Comparison of ENCODE assay signal across 15 mouse cellular contexts in genomic region chr6:94070702-94071101, GRCm38 (mm10).
A peak's percentile ranks its signal among the peaks of the same experiment; 100 is the strongest.
DNase-seq lines count a peak whose midpoint lies in the region; ATAC-seq lines count a peak whose summit lies in the region.
"Had no signal": no experiment of that assay in that cellular context is flagged by ENCODE, and none has a peak within 500 bp of the region (broad histone marks: within the 10 kb centered on the region; RNA-seq: fewer than 3 reads in every experiment).

No protein-coding gene starts in this region.

- intact Hi-C loops in heart, postnatal 25 days (cut with DNase I) = no loop called here

- 41% methylated on average over 3 of the region's 3 CpGs for WGBS in heart, embryonic 10.5 days
- WGBS in embryonic facial prominence, embryonic 10.5 days = 70% methylated on average over 3 of the region's 3 CpGs

- H3K27ac ChIP-seq in heart, embryonic 10.5 days = peak overlapping the region; percentile 79
- H3K27ac ChIP-seq in embryonic facial prominence, embryonic 10.5 days (replicated peaks) = 0 out of 2 replicates have a peak overlapping the region, but pooled peaks have one; percentile 15
- H3K27ac ChIP-seq: heart, adult 2 months; midbrain, embryonic 12.5 days had no signal

- H3K4me1 ChIP-seq in heart, embryonic 10.5 days = peaks cover 67% of the 10 kb centered on the region
- H3K4me1 ChIP-seq in embryonic facial prominence, embryonic 10.5 days = peaks cover 64% of the 10 kb centered on the region

- H3K27me3 ChIP-seq in heart, embryonic 10.5 days (ENCODE audit: insufficient read depth, poor library complexity, severe bottlenecking) = no peaks in the 10 kb centered on the region
- H3K27me3 ChIP-seq in embryonic facial prominence, embryonic 10.5 days (replicated peaks; ENCODE audit: low read depth, poor library complexity, severe bottlenecking) = no peaks in the 10 kb centered on the region
- H3K27me3 ChIP-seq: midbrain, embryonic 12.5 days had no signal

- no peaks in the 10 kb centered on the region for H3K36me3 ChIP-seq in heart, embryonic 10.5 days
- H3K36me3 ChIP-seq in embryonic facial prominence, embryonic 10.5 days (replicated peaks) = no peaks in the 10 kb centered on the region
- H3K36me3 ChIP-seq: G1E; midbrain, embryonic 12.5 days had no signal

- no peak overlapping the region for H3K4me3 ChIP-seq in heart, embryonic 10.5 days
- H3K4me3 ChIP-seq in embryonic facial prominence, embryonic 10.5 days = no peak overlapping the region
- H3K4me3 ChIP-seq: heart, adult 2 months; midbrain, embryonic 12.5 days had no signal

- H3K9me3 ChIP-seq in heart, embryonic 10.5 days = no peaks in the 10 kb centered on the region
- H3K9me3 ChIP-seq in embryonic facial prominence, embryonic 10.5 days = no peaks in the 10 kb centered on the region
- H3K9me3 ChIP-seq: G1E; midbrain, embryonic 12.5 days had no signal

- no peak for ATAC-seq in cerebellum, adult (ENCODE audit: insufficient number of reproducible peaks, low FRiP score, low TSS enrichment)
- ATAC-seq: intestine, postnatal 0 days had no signal

- DNase-seq in heart, embryonic 10.5 days (ENCODE audit: low spot score) = no peak
- DNase-seq in heart, postnatal 25 days (ENCODE audit: low spot score) = no peak
- DNase-seq in embryonic facial prominence, embryonic 10.5 days (ENCODE audit: low spot score) = no peak
- peak; percentile 37 for DNase-seq in layer of hippocampus, adult 9-11 months
- peak; percentile 55 to 69 for DNase-seq in right cerebral cortex, adult 2 months (ENCODE audit: low spot score in 2 of 2)
- DNase-seq in thymus, postnatal 14 days = no peak
- DNase-seq in spleen, postnatal 36 days (ENCODE audit: low spot score in 2 of 2) = no peak
- DNase-seq: cerebellum, adult 9-11 months; heart, adult 2 months; kidney, postnatal 4 days; lung, postnatal 14 days had no signal

Comparison
In these comparisons a context has a peak if more than half of its experiments do, and no peak if none do; other contexts are left out.
1. DNase-seq: peak in layer of hippocampus, adult 9-11 months (single experiment) and right cerebral cortex, adult 2 months (2 of 2); none in heart, embryonic 10.5 days (single experiment), heart, postnatal 25 days (single experiment), embryonic facial prominence, embryonic 10.5 days (single experiment), thymus, postnatal 14 days (single experiment) and spleen, postnatal 36 days (0 of 2).